Mouse (Mus musculus): Measurements from ENCODE around the gene Gpat3. TPM values are rescaled to one million over a fixed set of nuclear protein-coding genes. Genes with fewer than 3 reads are reported as not detected.

The Gpat3 gene
- polyA plus RNA-seq, 1 experiment from 2014 or later: 0.81 TPM

DNA sequence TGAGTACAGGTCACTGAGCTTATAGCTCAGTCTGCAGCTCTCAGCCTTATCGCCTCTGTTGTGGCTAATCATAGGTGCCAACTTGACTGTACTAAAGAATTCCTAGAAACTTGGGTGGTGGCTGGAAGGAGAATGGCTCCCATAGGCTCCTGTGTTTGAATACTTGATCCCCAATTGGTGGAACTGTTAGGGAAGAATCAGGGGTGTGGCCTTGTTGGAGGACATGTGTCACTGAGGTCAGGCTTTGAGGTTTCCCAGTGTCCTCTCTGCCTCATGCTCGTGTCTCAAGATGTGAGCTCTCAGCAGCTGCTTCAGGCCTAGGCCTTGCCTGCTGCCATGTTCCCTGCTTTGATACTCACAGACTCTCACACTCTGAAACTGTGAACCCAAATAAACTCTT, 11.7 kb upstream of the Gpat3 start:
- WGBS: 82% methylated on average over 2 of the region's 2 CpGs
- no peak overlapping the region for H3K4me3 ChIP-seq
- no peak for ATAC-seq
- no peaks in the 10 kb centered on the region for H3K4me1 ChIP-seq
- no peaks in the 10 kb centered on the region for H3K36me3 ChIP-seq (ENCODE audit: poor library complexity, severe bottlenecking)
- H3K9me3 ChIP-seq (replicated peaks): no peaks in the 10 kb centered on the region
- H3K9ac ChIP-seq: no peak overlapping the region
- H3K27ac ChIP-seq: no peak overlapping the region
- no peak overlapping the region for H3K4me2 ChIP-seq
- H3K27me3 ChIP-seq: no peaks in the 10 kb centered on the region

DNA sequence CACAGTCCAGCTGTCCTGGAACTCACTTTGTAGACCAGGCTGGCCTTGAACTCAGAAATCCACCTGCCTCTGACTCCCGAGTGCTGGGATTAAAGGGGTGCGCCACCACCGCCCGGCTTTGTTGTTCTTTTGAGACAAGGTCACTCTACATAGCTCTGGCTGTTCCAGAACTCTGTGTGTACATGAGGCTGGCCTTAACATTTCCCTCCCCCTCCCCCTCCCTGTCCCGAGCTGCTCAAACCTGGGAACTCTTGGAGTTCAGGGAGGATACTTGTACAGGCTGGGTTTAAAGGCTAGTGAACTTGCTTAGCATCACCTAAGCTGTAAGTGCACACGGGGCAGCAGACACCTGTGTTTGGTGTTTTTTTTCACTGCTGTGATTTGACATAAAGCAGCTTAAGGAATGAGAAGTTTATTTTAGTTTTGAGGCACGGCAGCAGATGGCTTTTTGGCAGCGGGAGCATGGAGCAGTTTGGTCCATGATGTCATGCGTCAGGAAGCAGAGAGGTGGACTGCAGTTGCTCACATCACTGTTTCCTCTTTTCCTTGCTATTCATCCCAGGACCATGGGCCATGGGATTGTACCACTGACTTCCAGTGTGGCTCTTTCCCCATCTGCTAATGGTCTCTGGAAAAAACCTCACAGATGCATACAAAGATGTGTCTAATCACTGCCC, 9.5 kb upstream of the Gpat3 start:
- no peak overlapping the region for H3K27ac ChIP-seq
- H3K9ac ChIP-seq: no peak overlapping the region
- H3K9me3 ChIP-seq (replicated peaks): no peaks in the 10 kb centered on the region
- H3K36me3 ChIP-seq (ENCODE audit: poor library complexity, severe bottlenecking): no peaks in the 10 kb centered on the region
- H3K4me1 ChIP-seq: no peaks in the 10 kb centered on the region
- ATAC-seq: no peak
- H3K4me2 ChIP-seq: no peak overlapping the region
- no peaks in the 10 kb centered on the region for H3K27me3 ChIP-seq
- WGBS: 73% methylated on average over 9 of the region's 9 CpGs
- H3K4me3 ChIP-seq: no peak overlapping the region

DNA sequence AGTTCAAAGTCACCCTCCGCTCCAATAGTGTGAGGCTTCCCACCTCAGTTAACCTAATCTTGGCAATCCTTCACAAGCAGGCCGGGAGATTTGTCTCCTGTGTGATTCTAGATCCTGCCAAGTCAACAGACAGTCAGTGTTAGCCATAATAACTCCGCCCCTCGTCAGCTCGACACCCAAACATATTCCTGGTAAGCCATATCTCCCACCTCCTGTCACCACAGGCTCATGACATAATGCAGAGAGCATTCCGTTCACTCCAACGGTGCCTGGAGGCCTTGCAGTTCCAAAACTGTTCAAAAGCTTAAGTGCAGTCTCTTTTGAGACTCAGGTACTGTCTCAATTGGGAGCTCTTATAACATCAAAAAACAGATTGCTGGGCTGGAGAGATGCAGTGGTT, 7.6 kb upstream of the Gpat3 start:
- WGBS: 88% methylated on average over 7 of the region's 7 CpGs
- no peak for ATAC-seq
- Histone ChIP-seq H3K27ac (no peak overlapping the region), H3K9ac (no peak overlapping the region), H3K27me3 (no peaks in the 10 kb centered on the region), H3K9me3 (replicated peaks) (no peaks in the 10 kb centered on the region; the same call in 1 of the 2 replicates), H3K36me3 (ENCODE audit: poor library complexity, severe bottlenecking) (no peaks in the 10 kb centered on the region), H3K4me1 (no peaks in the 10 kb centered on the region), H3K4me2 (no peak overlapping the region), H3K4me3 (no peak overlapping the region)

DNA sequence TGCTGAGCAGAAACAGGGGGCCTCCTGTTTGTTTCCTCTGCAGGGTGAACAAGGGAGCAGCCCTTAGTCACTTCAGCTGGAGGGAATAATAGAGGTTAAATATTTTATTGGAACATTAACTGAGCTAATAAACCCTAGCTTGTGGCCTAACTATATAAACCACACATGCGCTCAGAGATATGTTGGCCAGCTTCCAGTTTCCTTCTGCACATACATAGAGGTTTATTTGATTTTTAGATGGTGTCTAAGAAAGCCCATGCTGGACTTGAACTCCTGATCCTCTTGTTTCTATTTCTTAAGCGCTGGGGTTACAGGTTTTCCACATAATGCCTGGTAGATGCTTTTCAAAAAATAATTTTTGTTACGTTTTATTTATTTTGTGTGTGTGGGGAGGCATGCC, 1.0 kb upstream of the Gpat3 start:
- H3K9ac ChIP-seq: no peak overlapping the region
- H3K27ac ChIP-seq: no peak overlapping the region
- H3K9me3 ChIP-seq (replicated peaks): no peaks in the 10 kb centered on the region; the same call in 1 of the 2 replicates
- ATAC-seq: no peak
- H3K27me3 ChIP-seq: peaks cover 52% of the 10 kb centered on the region
- H3K36me3 ChIP-seq (ENCODE audit: poor library complexity, severe bottlenecking): no peaks in the 10 kb centered on the region
- no peak overlapping the region for H3K4me3 ChIP-seq
- no peak overlapping the region for H3K4me2 ChIP-seq
- H3K4me1 ChIP-seq: peaks cover 17% of the 10 kb centered on the region
- WGBS: 58% methylated on average over 3 of the region's 3 CpGs

DNA sequence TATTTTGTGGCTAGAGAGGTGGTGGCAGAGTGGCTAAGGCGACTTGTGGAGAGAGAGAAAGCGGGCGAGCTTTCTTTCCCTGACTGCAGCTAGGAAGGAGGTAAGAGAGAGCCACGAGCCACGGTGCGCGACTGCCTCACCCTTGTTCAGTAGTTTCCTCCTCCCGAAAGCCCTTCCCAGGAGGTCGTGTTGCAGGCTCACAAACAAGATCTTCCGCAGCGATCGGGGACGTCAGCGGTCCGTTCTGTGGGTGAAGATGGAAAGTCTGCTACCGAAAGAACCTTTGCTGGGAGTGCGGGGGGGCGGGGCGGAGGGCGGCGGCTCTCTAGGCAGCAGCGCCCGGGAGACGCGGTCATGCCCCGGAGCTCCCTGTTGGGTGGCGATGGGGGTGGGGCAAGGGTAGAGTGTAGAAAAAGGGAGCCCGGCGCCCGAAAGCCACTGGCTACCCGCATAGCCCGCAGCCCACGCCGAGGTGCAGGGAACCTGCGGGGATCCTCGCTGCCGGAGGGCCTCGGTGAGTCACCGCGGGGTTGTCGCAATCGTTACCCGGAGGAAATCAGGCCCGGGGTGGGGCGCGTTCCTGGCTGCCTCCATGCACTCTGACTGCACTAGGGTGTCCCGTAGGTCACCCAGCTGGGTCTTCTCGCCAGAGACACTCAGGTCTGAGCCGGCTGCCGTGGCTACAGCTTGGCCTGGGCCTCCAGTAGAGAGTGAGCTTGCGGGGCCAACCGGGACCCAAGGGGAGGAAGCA, 510 bp downstream of the Gpat3 start:
- Histone ChIP-seq H3K4me3 (peak overlapping the region; percentile 54), H3K4me2 (peak overlapping the region; percentile 95), H3K9ac (peak overlapping the region; percentile 66), H3K27me3 (peaks cover 52% of the 10 kb centered on the region), H3K4me1 (peaks cover 17% of the 10 kb centered on the region), H3K36me3 (ENCODE audit: poor library complexity, severe bottlenecking) (no peaks in the 10 kb centered on the region), H3K27ac (no peak overlapping the region), H3K9me3 (replicated peaks) (no peaks in the 10 kb centered on the region; the same call in 1 of the 2 replicates)
- WGBS: under 1% methylated on average over 47 of the region's 52 CpGs
- peak; percentile 57 for ATAC-seq

DNA sequence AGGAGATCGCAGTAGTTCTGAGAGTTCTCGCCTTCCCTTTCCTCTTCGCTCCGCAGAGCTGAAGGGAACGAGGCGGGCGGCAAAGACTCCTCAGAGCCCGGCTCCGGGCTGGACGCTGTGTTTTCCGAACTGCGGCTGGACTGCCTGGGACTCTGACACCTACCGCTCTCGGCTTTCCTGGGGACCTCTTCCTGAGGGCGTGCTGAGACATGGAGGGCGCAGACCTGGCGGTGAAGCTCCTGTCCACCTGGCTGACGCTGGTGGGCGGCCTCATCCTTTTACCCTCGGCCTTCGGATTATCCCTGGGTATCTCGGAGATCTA, 1.0 kb downstream of the Gpat3 start:
- WGBS: under 1% methylated on average over 22 of the region's 22 CpGs
- Histone ChIP-seq H3K36me3 (ENCODE audit: poor library complexity, severe bottlenecking) (no peaks in the 10 kb centered on the region), H3K4me1 (peaks cover 17% of the 10 kb centered on the region), H3K4me2 (peak overlapping the region; percentile 95), H3K9ac (peak overlapping the region; percentile 66), H3K9me3 (replicated peaks) (no peaks in the 10 kb centered on the region; the same call in 1 of the 2 replicates), H3K27me3 (peaks cover 52% of the 10 kb centered on the region), H3K27ac (no peak overlapping the region), H3K4me3 (peak overlapping the region; percentile 54)
- 0 out of 2 replicates have a peak, but pooled peaks have one; percentile 3 for ATAC-seq

DNA sequence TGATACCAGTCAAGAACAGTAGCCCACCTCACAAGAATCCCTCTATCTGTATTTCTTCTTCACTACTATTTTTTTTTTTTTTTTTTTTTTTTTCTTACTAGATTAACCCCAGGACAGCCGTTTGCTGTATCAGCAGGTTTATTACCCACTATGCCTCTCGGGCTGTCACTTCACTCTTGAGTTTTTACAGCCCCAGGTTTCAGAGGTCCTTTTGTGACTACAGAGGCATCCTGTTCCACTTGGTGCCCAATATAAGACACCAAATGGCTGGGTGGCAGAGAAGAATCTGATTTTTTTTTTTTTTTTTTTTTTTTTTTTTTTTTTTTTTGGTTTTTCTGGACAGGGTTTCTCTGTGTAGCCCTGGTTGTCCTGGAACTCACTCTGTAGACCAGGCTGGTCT, 1.6 kb downstream of the Gpat3 start:
- 18% methylated on average over 2 of the region's 2 CpGs for WGBS
- no peak overlapping the region for H3K9ac ChIP-seq
- no peak overlapping the region for H3K4me3 ChIP-seq
- no peaks in the 10 kb centered on the region for H3K36me3 ChIP-seq (ENCODE audit: poor library complexity, severe bottlenecking)
- peaks cover 17% of the 10 kb centered on the region for H3K4me1 ChIP-seq
- H3K9me3 ChIP-seq (replicated peaks): no peaks in the 10 kb centered on the region; the same call in 1 of the 2 replicates
- peaks cover 52% of the 10 kb centered on the region for H3K27me3 ChIP-seq
- no peak overlapping the region for H3K27ac ChIP-seq
- H3K4me2 ChIP-seq: peak overlapping the region; percentile 95
- ATAC-seq: no peak

DNA sequence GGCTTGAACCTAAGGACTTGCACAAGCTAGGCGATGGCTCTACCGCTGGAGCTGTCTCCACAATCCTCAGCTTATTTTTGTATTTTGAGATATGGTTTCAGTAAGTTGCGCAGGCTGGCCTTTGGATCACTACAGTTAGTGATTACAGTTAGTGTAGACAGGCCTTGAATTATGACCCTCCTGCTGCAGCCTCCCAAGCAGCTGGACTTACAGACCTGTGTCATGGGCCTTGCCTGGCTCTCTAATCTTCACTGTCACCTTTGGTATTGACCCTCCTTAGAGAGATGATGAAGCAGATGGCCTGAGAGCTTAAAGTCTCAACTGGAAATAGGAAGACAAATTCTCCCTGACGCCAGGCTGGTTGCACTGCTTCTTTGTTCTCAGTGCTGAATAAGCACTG, 8.4 kb downstream of the Gpat3 start:
- 95% methylated on average over 4 of the region's 4 CpGs for WGBS
- ATAC-seq: no peak

DNA sequence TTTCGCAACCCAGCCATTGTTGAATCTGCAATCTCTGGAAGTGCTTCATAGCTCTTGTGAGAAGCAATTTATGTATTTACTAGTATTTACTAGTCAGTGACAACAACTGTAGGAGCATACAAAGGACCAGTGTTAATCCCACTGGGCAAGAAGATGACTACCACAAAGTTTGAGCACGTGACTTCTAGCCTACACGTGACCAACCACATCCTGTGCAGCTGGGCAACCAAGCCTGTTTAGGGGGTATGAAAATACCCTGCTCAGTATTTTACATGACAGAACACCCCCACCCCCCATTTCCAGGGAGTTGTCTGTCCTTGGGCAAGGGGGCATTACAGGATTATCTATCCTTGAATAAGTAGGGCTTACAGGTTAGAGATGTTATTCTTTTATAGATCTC, 11.0 kb downstream of the Gpat3 start:
- H3K4me3 ChIP-seq: no peak overlapping the region
- 89% methylated on average over 3 of the region's 3 CpGs for WGBS
- no peak for ATAC-seq
- no peaks in the 10 kb centered on the region for H3K9me3 ChIP-seq (replicated peaks)
- no peaks in the 10 kb centered on the region for H3K4me1 ChIP-seq
- H3K27ac ChIP-seq: no peak overlapping the region
- no peaks in the 10 kb centered on the region for H3K36me3 ChIP-seq (ENCODE audit: poor library complexity, severe bottlenecking)
- no peak overlapping the region for H3K9ac ChIP-seq
- no peak overlapping the region for H3K4me2 ChIP-seq
- 0 out of 2 replicates have a peak, but pooled peaks cover 3% of the 10 kb centered on the region for H3K27me3 ChIP-seq

More for the DNA sequence above, 8.4 kb downstream of the Gpat3 start:
- no peaks in the 10 kb centered on the region for H3K36me3 ChIP-seq (ENCODE audit: poor library complexity, severe bottlenecking)
- H3K4me2 ChIP-seq: no peak overlapping the region
- no peak overlapping the region for H3K4me3 ChIP-seq
- H3K27ac ChIP-seq: no peak overlapping the region
- H3K9ac ChIP-seq: no peak overlapping the region
- H3K27me3 ChIP-seq: 0 out of 2 replicates have a peak, but pooled peaks cover 3% of the 10 kb centered on the region
- H3K9me3 ChIP-seq (replicated peaks): no peaks in the 10 kb centered on the region
- no peaks in the 10 kb centered on the region for H3K4me1 ChIP-seq

DNA sequence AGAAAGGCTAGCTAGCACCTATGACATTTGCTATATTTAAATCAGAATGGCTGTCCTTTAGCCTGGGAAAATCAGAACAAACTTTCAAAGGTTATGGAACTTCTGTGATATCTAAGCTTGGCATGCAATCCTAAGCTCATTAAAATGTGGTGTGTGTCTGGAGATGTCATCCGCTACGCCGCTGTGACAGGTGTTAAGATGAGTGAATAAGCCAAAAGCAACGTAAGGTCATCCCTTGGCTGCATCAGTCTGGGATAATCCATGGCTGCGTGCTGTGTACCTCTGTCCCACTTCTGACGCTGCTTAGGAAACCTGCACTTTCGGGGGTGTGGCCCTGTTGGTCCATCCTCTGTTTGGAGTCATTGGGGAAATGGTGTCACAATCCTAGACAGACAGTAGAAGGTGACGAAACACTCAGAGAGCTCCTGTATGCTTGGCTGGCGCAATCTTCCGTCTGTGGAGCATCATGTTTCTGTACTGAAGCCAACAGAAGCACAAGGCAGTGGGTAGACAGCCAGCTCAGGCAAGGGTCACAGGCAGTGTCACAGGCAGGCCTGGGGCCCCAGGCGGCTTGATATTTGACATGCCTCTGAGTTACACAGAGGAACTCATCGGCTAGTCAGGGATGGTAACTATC, 15.0 kb downstream of the Gpat3 start:
- no peak overlapping the region for H3K27ac ChIP-seq
- no peaks in the 10 kb centered on the region for H3K36me3 ChIP-seq (ENCODE audit: poor library complexity, severe bottlenecking)
- no peak overlapping the region for H3K9ac ChIP-seq
- ATAC-seq: no peak
- H3K27me3 ChIP-seq: no peaks in the 10 kb centered on the region
- H3K4me2 ChIP-seq: no peak overlapping the region
- no peaks in the 10 kb centered on the region for H3K9me3 ChIP-seq (replicated peaks)
- no peaks in the 10 kb centered on the region for H3K4me1 ChIP-seq
- WGBS: 79% methylated on average over 12 of the region's 12 CpGs
- H3K4me3 ChIP-seq: no peak overlapping the region

DNA sequence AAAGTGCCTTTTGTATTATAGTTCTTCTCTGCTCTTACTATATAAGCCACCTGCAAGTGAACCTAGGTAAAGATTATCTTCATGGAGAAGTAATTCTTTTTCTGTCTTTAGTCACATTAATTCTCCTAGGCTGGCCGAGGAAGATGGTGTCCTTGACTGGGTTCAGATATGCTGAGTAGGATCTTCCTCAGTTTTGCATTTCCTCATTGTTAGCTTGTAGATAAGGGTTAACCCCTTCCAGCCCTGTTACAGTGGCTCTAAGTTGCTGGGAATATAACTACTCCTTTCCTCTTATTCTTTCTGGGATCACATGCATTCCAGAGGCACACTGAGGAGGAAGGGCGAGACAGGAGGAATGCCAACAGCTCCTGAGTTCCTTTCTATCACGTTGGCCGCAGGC, 15.6 kb downstream of the Gpat3 start:
- H3K9ac ChIP-seq: no peak overlapping the region
- H3K36me3 ChIP-seq (ENCODE audit: poor library complexity, severe bottlenecking): no peaks in the 10 kb centered on the region
- H3K4me2 ChIP-seq: no peak overlapping the region
- no peaks in the 10 kb centered on the region for H3K27me3 ChIP-seq
- H3K4me1 ChIP-seq: no peaks in the 10 kb centered on the region
- no peak overlapping the region for H3K4me3 ChIP-seq
- no peak overlapping the region for H3K27ac ChIP-seq
- H3K9me3 ChIP-seq (replicated peaks): no peaks in the 10 kb centered on the region
- WGBS: 78% methylated on average over 4 of the region's 4 CpGs
- no peak for ATAC-seq

DNA sequence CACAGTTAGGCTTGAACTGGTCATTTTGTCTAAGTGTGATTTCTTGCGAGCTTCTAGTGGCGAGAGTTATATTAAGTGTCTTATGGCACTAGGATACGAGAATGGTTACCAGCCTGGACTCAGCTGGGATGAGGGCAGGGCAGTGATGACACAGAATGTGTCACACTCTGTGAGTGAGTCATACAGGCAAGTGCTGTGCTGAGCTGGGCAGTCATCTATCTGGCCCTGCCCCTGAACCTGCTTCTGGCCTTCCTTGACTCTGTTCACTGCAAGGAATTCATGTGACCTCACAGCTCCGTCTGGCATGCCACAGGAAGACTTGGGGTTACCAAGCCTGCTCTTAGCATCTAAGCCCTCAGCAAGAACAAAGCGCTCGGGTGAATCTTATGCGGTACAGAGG, 16.3 kb downstream of the Gpat3 start:
- H3K9me3 ChIP-seq (replicated peaks): no peaks in the 10 kb centered on the region
- no peaks in the 10 kb centered on the region for H3K36me3 ChIP-seq (ENCODE audit: poor library complexity, severe bottlenecking)
- no peak overlapping the region for H3K9ac ChIP-seq
- H3K4me2 ChIP-seq: no peak overlapping the region
- H3K4me1 ChIP-seq: no peaks in the 10 kb centered on the region
- 83% methylated on average over 7 of the region's 7 CpGs for whole genome bisulfite sequencing
- H3K27me3 ChIP-seq: no peaks in the 10 kb centered on the region
- ATAC-seq: no peak
- H3K4me3 ChIP-seq: no peak overlapping the region
- H3K27ac ChIP-seq: no peak overlapping the region

Data from forebrain, embryonic 13.5 days (tissue).